Mouse (Mus musculus): ENCODE data around the gene Lamtor2. TPM values are rescaled to one million over a fixed set of nuclear protein-coding genes. Genes with fewer than 3 reads are reported as not detected.
A peak's percentile ranks its signal among the peaks of the same experiment; 100 is the strongest.
"Not testable (repeated sequence)": the region's sequence is repeated elsewhere in the genome, so short reads cannot be mapped to it uniquely, and the experiment has no call there.

The Lamtor2 gene
- polyA plus RNA-seq, 1 experiment from 2014 or later, result 134 TPM

DNA sequence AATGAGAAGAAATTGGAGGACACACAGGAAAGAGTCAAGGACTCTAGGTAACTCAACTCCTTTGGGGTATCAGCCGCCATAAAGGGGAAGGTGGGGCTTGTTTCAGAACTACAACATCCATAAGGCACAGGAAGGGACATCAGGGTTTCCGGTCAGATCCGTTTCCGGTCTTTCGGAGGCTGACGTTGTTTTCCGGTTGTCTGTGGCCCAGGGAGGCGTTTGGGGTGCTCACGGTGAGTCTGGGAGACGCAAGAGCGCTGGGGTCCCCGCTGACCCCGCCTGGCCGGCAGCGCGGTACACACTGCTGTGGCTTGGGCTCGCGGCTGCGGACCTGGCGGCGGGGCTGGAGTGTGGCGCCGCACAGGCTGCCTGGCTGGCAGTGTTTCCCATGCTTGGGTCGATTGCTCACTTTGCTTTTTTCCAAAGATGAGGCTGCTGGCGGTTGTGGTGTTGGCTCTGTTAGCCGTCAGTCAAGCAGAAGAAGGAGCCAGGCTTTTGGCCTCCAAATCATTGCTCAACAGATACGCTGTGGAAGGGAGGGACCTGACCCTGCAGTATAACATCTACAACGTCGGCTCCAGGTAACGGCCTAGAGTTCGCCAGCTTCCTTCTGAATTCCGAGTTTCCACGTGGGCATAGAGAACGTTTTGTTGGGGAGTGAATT lies 26.7 kb upstream of the Lamtor2 start:
- peak overlapping the region; percentile 88 for H3K9ac ChIP-seq (replicated peaks)
- peak; percentile 36 for ATAC-seq (ENCODE audit: insufficient number of reproducible peaks, insufficient read depth, low FRiP score, low TSS enrichment, low read depth)
- no peaks in the 10 kb centered on the region for H3K9me3 ChIP-seq
- peak overlapping the region; percentile 69 for H3K27ac ChIP-seq
- H3K4me2 ChIP-seq, result peak overlapping the region; percentile 82
- peaks cover 39% of the 10 kb centered on the region for H3K36me3 ChIP-seq
- under 1% methylated on average over 34 of the region's 34 CpGs for WGBS
- H3K27me3 ChIP-seq, result peaks cover 3% of the 10 kb centered on the region; the same call in 1 of the 2 replicates
- peaks cover 8% of the 10 kb centered on the region for H3K4me1 ChIP-seq (replicated peaks)
- H3K4me3 ChIP-seq (replicated peaks), result peak overlapping the region; percentile 95

DNA sequence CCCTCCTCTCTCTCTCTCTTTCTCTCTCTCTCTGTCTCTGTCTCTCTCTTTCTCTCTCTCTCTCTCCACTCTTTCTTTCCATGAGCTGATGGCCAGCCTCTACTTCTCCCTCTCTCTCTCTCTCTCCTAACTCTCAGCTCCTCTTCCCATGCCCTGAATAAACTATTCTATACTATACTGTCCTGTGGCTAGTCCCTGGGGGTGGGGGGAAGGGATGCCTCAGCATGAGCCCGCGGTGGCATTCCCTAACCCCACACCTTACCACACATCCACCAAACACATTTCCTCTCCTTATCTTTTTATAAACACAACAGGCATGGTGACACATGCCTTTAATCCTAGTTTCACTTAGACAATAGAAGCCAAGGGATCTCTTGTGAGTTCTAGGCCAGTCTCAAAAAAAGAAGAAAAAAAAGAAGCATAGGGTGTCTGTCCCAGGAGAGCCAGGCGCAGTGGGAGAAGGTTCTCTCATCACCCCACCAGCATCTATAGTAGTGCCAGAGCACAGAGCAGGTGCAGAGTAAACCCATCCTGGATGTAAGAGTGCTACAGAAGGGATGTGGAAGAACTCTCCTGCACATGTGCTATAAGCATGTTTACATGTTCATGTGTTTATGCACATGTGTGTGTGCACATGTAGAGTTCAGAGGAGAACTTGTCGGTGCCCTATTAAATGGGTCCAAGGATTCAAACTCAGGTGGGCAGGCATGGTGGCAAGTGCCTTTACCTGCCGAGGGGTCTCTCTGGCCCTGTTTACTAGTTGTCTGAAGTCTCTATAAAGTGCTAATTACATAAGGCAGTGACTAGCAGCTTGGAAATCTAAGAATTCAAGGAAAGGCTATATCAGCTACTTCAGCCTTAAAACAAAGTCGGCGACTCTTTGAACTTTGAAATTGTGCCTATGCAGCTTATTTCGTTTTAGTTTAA lies 25.9 kb upstream of the Lamtor2 start:
- Histone ChIP-seq H3K9me3 (no peaks in the 10 kb centered on the region), H3K27me3 (peaks cover 3% of the 10 kb centered on the region; the same call in 1 of the 2 replicates), H3K36me3 (peaks cover 32% of the 10 kb centered on the region), H3K4me3 (replicated peaks) (peak overlapping the region; percentile 95), H3K27ac (no peak overlapping the region), H3K9ac (replicated peaks) (peak overlapping the region; percentile 88; the same call in 1 of the 2 replicates), H3K4me1 (replicated peaks) (peaks cover 8% of the 10 kb centered on the region), H3K4me2 (peak overlapping the region; percentile 82)
- 46% methylated on average over 8 of the region's 8 CpGs for WGBS
- no peak for ATAC-seq (ENCODE audit: insufficient number of reproducible peaks, insufficient read depth, low FRiP score, low TSS enrichment, low read depth)

DNA sequence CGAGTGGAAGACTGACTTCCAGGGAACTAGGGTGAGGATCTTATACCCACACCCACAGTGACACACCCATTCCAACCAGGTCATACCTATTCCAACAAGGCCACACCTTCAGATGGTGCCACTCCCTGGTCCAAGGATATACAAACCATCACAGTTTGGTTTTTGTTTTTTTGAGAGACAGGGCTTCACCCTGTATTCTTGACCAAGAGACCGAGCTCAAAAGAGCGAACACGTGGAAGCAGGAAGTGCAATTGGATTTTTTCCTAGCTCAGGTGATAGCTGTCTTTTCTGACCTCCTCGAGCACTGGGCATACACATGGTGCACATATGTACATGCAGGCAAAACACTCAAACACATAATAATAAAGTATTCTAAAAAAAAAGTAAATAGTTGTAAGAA lies 25.0 kb upstream of the Lamtor2 start:
- not testable (repeated sequence) for H3K4me1 ChIP-seq (replicated peaks); H3K9me3 ChIP-seq; H3K27me3 ChIP-seq; ATAC-seq (ENCODE audit: insufficient number of reproducible peaks, insufficient read depth, low FRiP score, low TSS enrichment, low read depth); H3K27ac ChIP-seq; H3K4me2 ChIP-seq; H3K9ac ChIP-seq (replicated peaks); H3K4me3 ChIP-seq (replicated peaks)
- WGBS, result 80% methylated on average over 5 of the region's 5 CpGs
- peaks cover 23% of the 10 kb centered on the region for H3K36me3 ChIP-seq

DNA sequence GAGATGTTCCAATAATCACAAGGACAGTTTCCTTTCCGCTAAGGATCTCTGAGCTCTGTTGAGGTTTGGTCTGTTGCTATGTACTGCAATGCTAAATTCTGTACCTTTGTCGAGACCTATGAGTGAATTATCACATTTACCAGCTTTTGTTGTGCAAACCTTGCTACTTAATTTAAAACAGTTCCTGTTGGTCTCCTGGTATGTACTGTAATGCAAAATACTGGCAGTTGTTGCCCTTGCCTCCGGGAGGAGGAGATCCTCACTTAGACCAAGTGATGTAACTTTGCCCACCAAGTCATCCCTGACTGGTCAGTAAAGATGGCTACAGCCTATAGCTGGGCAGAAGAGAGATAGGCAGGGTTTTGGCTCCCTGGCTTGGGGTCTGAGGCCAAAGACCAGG lies 22.7 kb upstream of the Lamtor2 start, which contains the start of gene Ssr2:
TSS of gene Ssr2 (plus strand) at position 337 of the 400 bp plus-strand sequence.
- no peaks in the 10 kb centered on the region for H3K9me3 ChIP-seq
- H3K27ac ChIP-seq, result no peak within 1 kb of the TSS
- 85% methylated on average over 3 of the region's 3 CpGs for WGBS
- no peak within 1 kb of the TSS for H3K4me3 ChIP-seq (replicated peaks)
- H3K27me3 ChIP-seq, result peaks cover 3% of the 10 kb centered on the region; the same call in 1 of the 2 replicates
- no peaks in the 10 kb centered on the region; the same call in 1 of the 2 replicates for H3K36me3 ChIP-seq
- ATAC-seq (ENCODE audit: insufficient number of reproducible peaks, insufficient read depth, low FRiP score, low TSS enrichment, low read depth), result no peak
- no peak within 1 kb of the TSS for H3K9ac ChIP-seq (replicated peaks)
- H3K4me2 ChIP-seq, result no peak within 1 kb of the TSS
- peaks cover 6% of the 10 kb centered on the region for H3K4me1 ChIP-seq (replicated peaks)

- Histone ChIP-seq H3K9me3 (no peaks in the 10 kb centered on the region), H3K4me2 (no peak overlapping the region), H3K4me1 (replicated peaks) (no peaks in the 10 kb centered on the region), H3K9ac (replicated peaks) (no peak overlapping the region), H3K36me3 (peaks cover 17% of the 10 kb centered on the region), H3K27me3 (peaks cover 3% of the 10 kb centered on the region; the same call in 1 of the 2 replicates), H3K4me3 (replicated peaks) (no peak overlapping the region), H3K27ac (no peak overlapping the region)
- WGBS, result 85% methylated on average over 2 of the region's 2 CpGs
- ATAC-seq (ENCODE audit: insufficient number of reproducible peaks, insufficient read depth, low FRiP score, low TSS enrichment, low read depth), result no peak
Observed at GRCm38 (mm10) chr3:88573810-88574209, 20.9 kb upstream of the Lamtor2 start.

GRCm38 (mm10) chr3:88572835-88573234 lies 20.0 kb upstream of the Lamtor2 start:
- 77% methylated on average over 2 of the region's 2 CpGs for WGBS

DNA sequence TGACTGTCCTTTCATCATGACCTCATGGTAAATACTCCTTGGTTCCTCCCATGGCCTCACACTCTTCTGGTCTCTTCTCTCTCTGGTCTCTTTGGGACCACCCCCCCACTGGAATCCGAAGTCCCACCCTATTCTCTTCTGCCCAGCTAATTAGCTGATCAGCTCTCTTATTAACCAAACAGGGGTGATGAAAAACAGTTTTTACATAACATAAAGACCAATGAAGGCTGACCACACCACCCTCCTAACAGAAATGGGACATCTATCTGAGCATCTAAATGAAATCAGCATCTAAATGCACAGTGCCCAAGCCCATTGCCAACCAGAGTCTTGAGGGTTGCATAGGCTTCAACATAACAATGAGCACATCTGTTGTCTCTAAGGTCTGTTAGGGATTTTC lies 19.0 kb upstream of the Lamtor2 start:
- ATAC-seq (ENCODE audit: insufficient number of reproducible peaks, insufficient read depth, low FRiP score, low TSS enrichment, low read depth), result no peak
- Histone ChIP-seq H3K4me2 (no peak overlapping the region), H3K4me3 (replicated peaks) (no peak overlapping the region), H3K9me3 (no peaks in the 10 kb centered on the region), H3K4me1 (replicated peaks) (no peaks in the 10 kb centered on the region), H3K27ac (no peak overlapping the region), H3K9ac (replicated peaks) (no peak overlapping the region), H3K27me3 (peaks cover 3% of the 10 kb centered on the region; the same call in 1 of the 2 replicates), H3K36me3 (peaks cover 37% of the 10 kb centered on the region)
- 79% methylated on average over 1 of the region's 1 CpGs for WGBS

More at GRCm38 (mm10) chr3:88572835-88573234, 20.0 kb upstream of the Lamtor2 start:
- Histone ChIP-seq H3K27me3 (peaks cover 3% of the 10 kb centered on the region; the same call in 1 of the 2 replicates), H3K36me3 (peaks cover 27% of the 10 kb centered on the region), H3K9ac (replicated peaks) (no peak overlapping the region), H3K4me3 (replicated peaks) (no peak overlapping the region), H3K4me1 (replicated peaks) (no peaks in the 10 kb centered on the region), H3K9me3 (no peaks in the 10 kb centered on the region), H3K27ac (no peak overlapping the region), H3K4me2 (no peak overlapping the region)
- no peak for ATAC-seq (ENCODE audit: insufficient number of reproducible peaks, insufficient read depth, low FRiP score, low TSS enrichment, low read depth)

DNA sequence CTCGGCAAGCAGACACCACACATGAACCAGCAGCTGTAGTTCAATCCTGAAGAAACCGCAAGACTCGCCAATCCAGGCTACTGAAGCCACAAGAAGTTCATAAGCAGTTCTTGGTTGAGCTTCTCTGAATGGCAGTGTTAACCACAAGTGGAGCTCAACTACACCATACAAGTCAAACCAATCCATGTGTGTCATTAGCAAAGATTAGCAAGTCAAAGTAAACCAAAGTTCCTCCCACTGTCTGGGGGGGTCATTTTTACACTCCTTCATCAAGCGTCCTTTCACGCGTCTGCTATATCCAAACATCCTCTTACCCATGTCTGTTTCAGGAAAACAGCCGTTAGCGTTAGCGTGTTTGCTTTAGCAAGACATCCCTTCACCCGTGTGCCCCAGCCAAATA lies 17.5 kb upstream of the Lamtor2 start:
- ATAC-seq (ENCODE audit: insufficient number of reproducible peaks, insufficient read depth, low FRiP score, low TSS enrichment, low read depth), result no peak
- no peak overlapping the region for H3K27ac ChIP-seq
- no peak overlapping the region for H3K4me2 ChIP-seq
- H3K9me3 ChIP-seq, result no peaks in the 10 kb centered on the region
- H3K27me3 ChIP-seq, result no peaks in the 10 kb centered on the region
- H3K36me3 ChIP-seq, result peaks cover 52% of the 10 kb centered on the region
- H3K4me3 ChIP-seq (replicated peaks), result no peak overlapping the region
- H3K9ac ChIP-seq (replicated peaks), result no peak overlapping the region
- H3K4me1 ChIP-seq (replicated peaks), result no peaks in the 10 kb centered on the region
- WGBS, result 95% methylated on average over 10 of the region's 10 CpGs

DNA sequence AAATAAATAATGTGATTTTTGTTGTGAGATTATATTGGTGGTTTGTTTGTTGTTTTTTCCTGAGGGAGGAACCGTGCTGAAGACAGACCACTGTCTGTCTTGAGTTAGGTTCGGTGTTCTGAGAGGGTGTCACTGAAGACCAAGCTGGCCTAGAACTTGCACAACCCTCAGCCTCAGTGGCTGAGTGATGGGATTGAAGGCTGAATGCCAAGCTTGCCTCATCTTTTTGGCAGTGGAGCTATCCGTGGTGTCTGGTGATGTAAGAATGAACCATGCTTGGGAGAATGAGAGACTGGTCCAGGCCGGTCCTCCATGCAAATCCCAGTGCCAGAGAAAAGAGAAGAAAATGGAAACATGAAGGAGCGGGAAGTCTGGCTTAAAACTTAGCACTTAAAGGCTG lies 16.8 kb upstream of the Lamtor2 start:
- H3K27ac ChIP-seq, result no peak overlapping the region
- peaks cover 58% of the 10 kb centered on the region for H3K36me3 ChIP-seq
- H3K9ac ChIP-seq (replicated peaks), result no peak overlapping the region
- no peaks in the 10 kb centered on the region for H3K27me3 ChIP-seq
- WGBS, result 92% methylated on average over 5 of the region's 5 CpGs
- no peaks in the 10 kb centered on the region for H3K4me1 ChIP-seq (replicated peaks)
- H3K9me3 ChIP-seq, result no peaks in the 10 kb centered on the region
- H3K4me3 ChIP-seq (replicated peaks), result no peak overlapping the region
- no peak overlapping the region for H3K4me2 ChIP-seq
- no peak; the same call in 1 of the 2 replicates for ATAC-seq (ENCODE audit: insufficient number of reproducible peaks, insufficient read depth, low FRiP score, low TSS enrichment, low read depth)

DNA sequence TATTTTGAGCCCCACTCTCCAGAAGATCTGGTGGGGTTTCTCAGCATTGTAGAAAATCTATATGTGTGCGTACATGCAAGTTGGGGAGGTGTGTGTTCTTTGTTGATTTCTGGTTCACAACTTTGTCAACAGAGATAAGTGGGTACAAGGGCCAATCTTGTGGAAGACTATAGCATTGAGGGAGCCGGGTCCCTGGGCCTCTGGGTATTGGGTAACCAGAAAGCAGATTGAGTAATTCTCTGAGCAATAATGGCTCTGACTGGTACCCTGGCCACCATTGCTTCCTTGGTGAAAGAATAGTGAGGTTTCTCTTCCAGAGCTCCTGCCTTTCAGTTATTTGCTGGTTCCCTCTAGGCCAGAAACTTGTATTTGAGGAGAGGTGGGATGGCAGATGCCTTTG lies 16.2 kb upstream of the Lamtor2 start:
- H3K36me3 ChIP-seq, result peaks cover 64% of the 10 kb centered on the region
- ATAC-seq (ENCODE audit: insufficient number of reproducible peaks, insufficient read depth, low FRiP score, low TSS enrichment, low read depth), result no peak

GRCm38 (mm10) chr3:88568615-88569014 lies 15.7 kb upstream of the Lamtor2 start:
- no peak overlapping the region for H3K4me2 ChIP-seq
- H3K4me1 ChIP-seq (replicated peaks), result no peaks in the 10 kb centered on the region
- peaks cover 69% of the 10 kb centered on the region for H3K36me3 ChIP-seq
- no peak for ATAC-seq (ENCODE audit: insufficient number of reproducible peaks, insufficient read depth, low FRiP score, low TSS enrichment, low read depth)
- no peaks in the 10 kb centered on the region for H3K9me3 ChIP-seq
- no peak overlapping the region for H3K9ac ChIP-seq (replicated peaks)
- no peak overlapping the region for H3K4me3 ChIP-seq (replicated peaks)
- 91% methylated on average over 2 of the region's 2 CpGs for WGBS
- H3K27ac ChIP-seq, result no peak overlapping the region
- no peaks in the 10 kb centered on the region for H3K27me3 ChIP-seq

More for the DNA sequence above, 16.2 kb upstream of the Lamtor2 start:
- Histone ChIP-seq H3K9me3 (no peaks in the 10 kb centered on the region), H3K9ac (replicated peaks) (no peak overlapping the region), H3K4me3 (replicated peaks) (no peak overlapping the region), H3K27me3 (no peaks in the 10 kb centered on the region), H3K27ac (no peak overlapping the region), H3K4me1 (replicated peaks) (no peaks in the 10 kb centered on the region), H3K4me2 (no peak overlapping the region)
- 98% methylated on average over 2 of the region's 2 CpGs for WGBS

All from limb, embryonic 12.5 days (tissue).